Mouse (Mus musculus) brain, adult 10 weeks (tissue): ENCODE measurements around the gene Atg4b. TPM values are rescaled to one million over a fixed set of nuclear protein-coding genes. Genes with fewer than 3 reads are reported as not detected.

Experiments used
- polyA plus RNA-seq: library from polyadenylated mRNA; stranded (reverse); fragments of 350-450 nt; fragmentation: Illumina TruSeq; extraction: RNeasy Lipid Tissue Mini Kit (QIAGEN cat#74804); gene quantifications from one replicate; pipeline ENCODE4 v1.2.3, GENCODE M21; 2015; ENCODE audit warnings: low read depth, low replicate concordance

Atg4b gene
- 69.7 TPM for polyA plus RNA-seq

DNA sequence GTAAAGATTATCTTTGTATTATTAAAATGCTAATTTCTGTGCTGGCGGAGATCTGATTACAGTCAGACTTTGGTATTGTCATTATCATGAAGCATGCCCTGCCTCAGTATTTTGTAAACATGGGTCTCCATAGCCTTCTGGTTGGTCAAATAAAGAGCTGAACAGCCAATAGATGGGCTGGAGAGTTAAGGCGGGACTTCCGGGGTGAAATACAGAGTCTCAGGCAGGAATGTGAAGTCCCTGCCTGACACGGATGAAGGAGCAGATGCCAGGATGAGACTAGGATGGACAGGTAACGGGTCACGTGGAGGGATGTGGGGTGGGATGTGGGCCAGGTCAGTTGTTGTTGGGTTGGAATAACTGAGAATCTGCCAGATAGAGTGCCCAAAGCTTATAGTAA, at the start of gene Atg4b:
Atg4b (plus strand) TSS at position 211 of the 400 bp plus-strand sequence.

DNA sequence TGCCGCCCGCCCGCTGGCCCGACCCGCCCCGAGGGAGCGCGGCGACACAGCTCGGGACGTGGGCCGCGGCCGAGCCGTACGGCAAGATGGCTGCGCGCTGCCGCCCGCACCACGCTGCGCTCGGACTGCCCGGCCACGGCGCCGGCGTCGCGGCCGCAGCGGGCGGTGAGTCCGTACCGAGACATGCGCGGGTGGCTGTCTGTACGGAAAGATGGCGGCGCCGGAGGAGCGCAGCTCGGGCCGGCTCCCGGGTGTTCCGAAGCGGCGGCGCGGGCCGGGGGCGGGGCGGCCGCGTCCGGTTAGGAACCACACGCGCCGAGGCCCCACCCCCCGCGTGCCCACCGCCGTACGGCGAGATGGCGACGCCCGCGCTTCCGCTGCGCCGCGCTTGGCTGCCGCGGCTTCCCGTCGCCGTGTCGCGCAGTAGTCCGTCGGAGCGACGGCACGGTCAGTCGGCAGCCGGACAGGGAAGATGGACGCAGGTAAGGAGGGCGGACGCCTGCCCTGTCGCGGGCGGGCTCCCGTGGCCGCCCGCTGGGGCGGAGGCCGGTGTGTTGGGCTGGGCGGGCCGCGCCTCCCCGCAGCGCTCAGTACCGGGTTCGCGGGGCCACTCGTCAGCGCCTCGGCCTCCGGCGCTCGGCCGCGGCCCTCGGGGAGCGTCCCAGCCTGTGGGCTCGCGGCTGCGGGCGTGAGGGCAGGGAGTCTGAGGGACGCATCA, 3.4 kb downstream of the Atg4b start, which contains the start of gene Thap4:
Thap4 (minus strand) TSS at position 292 of the 718 bp plus-strand sequence.

DNA sequence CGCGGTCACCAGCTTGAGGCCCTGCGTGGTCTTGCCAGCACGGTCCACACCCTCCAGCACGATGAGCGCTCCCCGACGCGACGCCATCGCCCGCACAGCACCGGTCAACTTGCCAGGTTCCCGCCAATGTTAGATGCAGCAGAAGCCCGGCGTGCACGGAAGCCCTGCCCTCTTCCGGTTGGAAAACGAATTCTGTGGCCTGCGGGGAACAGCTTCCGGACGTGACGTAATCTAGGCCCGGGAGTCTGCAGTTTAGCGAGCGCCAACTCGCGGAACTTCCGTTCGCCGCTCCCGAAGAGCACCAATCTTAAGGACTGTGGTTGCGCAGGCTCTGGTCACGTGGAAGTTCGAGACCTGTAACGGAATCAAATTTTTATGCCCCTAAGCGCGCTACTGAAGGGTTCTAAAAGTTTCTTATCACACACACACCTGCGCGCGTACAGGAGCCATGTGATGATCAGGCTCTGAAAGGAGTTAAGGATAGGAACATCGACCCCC, 50.5 kb downstream of the Atg4b start, which contains the start of gene Dtymk:
Dtymk (minus strand) TSS at position 194 of the 498 bp plus-strand sequence.

DNA sequence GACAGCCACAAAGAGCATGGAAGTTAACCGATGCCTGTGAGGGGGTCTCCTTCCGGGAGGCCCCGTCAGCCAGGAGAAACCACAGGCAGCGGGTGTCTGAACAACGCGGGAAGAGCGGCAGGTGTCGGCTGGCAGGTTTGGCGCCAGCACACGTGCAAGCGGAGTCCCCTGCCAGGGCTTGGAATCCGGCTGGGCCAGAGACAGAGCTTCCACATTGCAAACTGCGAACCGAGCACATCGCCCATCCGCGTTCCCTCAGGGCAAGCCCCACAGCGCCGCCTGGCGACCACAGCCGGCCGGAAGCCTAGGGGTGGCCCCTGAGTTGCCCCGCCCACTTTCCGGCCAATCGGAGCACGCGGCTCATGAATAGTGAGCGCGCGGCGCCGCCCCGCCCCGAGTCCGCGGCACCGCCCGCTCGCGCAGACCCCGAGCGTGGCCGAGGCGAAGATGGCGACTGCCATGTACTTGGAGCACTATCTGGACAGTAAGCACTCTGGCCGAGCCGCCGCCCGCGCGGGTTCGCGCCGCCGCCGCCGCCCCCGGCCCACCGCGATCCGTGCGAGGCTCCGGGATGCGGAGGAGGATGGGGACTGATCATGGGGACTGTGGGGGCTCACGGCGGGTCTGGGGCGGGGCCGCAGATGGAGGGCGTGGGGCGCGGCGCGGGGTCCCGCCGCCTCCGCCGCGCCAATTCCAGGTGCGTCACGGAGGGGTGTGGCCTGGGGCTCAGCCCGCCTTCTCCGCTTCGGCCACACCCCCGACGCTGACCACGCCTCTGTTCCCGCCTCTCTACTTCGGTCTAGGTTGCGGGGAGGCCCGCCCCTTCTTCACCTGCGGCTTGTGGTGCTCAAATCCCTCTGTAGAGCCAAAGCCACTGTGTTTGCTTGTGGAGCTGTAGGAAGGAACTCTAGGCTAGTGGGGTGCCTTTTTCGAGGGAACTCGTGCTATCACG, 52.5 kb downstream of the Atg4b start, which contains the start of gene Ing5:
Ing5 (plus strand) TSS at position 410 of the 952 bp plus-strand sequence.

DNA sequence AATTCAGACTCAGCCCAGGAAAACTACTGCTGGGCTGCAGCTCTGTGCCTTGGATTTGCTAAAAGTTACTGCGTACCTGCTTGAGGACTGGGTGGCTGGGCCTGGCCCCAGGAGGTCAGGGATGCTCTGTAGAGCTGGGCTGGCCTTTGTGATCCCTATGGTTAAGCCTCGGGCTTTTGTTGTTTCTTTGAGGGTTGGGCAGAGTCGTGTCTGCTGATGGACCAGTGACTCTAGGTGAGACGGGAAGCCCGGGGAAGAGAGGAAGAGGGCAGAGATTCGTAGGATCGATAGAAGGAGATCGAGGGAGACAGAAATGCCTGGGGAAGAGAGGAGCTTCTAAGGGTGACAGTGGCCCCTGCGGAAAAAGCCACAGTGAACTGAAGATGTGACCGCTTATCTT, 73.3 kb downstream of the Atg4b start, which contains the start of gene D2hgdh:
D2hgdh (plus strand) TSS at position 301 of the 400 bp plus-strand sequence.

Other genes with a start within 250 kb of the Atg4b start
- 5.6 TPM for gene Farp2, start 239.4 kb upstream of the Atg4b start, polyA plus RNA-seq
- 382 TPM for gene Stk25, start 92.8 kb upstream of the Atg4b start, polyA plus RNA-seq
- 74.7 TPM for gene Bok, start 65.8 kb upstream of the Atg4b start, polyA plus RNA-seq
- 41.9 TPM for gene Thap4, start 3.4 kb downstream of the Atg4b start, polyA plus RNA-seq
- 63.4 TPM for gene Dtymk, start 50.4 kb downstream of the Atg4b start, polyA plus RNA-seq
- 8.7 TPM for gene Ing5, start 52.5 kb downstream of the Atg4b start, polyA plus RNA-seq
- gene D2hgdh, start 73.4 kb downstream of the Atg4b start, polyA plus RNA-seq, result 12.0 TPM
- gene Gal3st2, start 109.8 kb downstream of the Atg4b start, polyA plus RNA-seq, result not detected
- gene Gal3st2b, start 166.8 kb downstream of the Atg4b start, polyA plus RNA-seq, result not detected
- not detected for gene Gal3st2c, start 239.0 kb downstream of the Atg4b start, polyA plus RNA-seq